35 mouse cellular contexts compared by ENCODE assay signal in genomic region chr13:31863461-31863860, GRCm38 (mm10). TPM values are rescaled to one million over a fixed set of nuclear protein-coding genes. Genes with fewer than 3 reads are reported as not detected.
A peak's percentile ranks its signal among the peaks of the same experiment; 100 is the strongest.
DNase-seq lines count a peak whose midpoint lies in the region; ATAC-seq and TF ChIP-seq lines count a peak whose summit lies in the region.
"Had no signal": no experiment of that assay in that cellular context is flagged by ENCODE, and none has a peak within 500 bp of the region (broad histone marks: within the 10 kb centered on the region; RNA-seq: fewer than 3 reads in every experiment).

No protein-coding gene starts in this region.

- H3K9ac ChIP-seq in forebrain, postnatal 0 days = no peak overlapping the region
- H3K9ac ChIP-seq in forebrain, embryonic 12.5 days = no peak overlapping the region
- no peak overlapping the region for H3K9ac ChIP-seq in stomach, embryonic 16.5 days (ENCODE audit: low read length)
- H3K9ac ChIP-seq in stomach, postnatal 0 days (ENCODE audit: low read length) = no peak overlapping the region
- no peak overlapping the region for H3K9ac ChIP-seq in heart, embryonic 12.5 days
- H3K9ac ChIP-seq: embryonic facial prominence, embryonic 12.5 days; forebrain, embryonic 13.5 days; hindbrain, embryonic 14.5 days; limb, embryonic 13.5 days; liver, embryonic 12.5 days; liver, postnatal 0 days; midbrain, embryonic 12.5 days; neural tube, embryonic 15.5 days had no signal

- WGBS in forebrain, postnatal 0 days = 79% methylated on average over 9 of the region's 9 CpGs
- 80% methylated on average over 9 of the region's 9 CpGs for WGBS in forebrain, embryonic 12.5 days
- WGBS in stomach, embryonic 16.5 days = 48% methylated on average over 9 of the region's 9 CpGs
- 46% methylated on average over 9 of the region's 9 CpGs for WGBS in stomach, postnatal 0 days
- WGBS in embryonic facial prominence, embryonic 10.5 days = 54% methylated on average over 9 of the region's 9 CpGs
- WGBS in heart, embryonic 12.5 days = 49% methylated on average over 9 of the region's 9 CpGs

- H3K4me2 ChIP-seq in forebrain, postnatal 0 days (ENCODE audit: low read depth) = no peak overlapping the region
- no peak overlapping the region for H3K4me2 ChIP-seq in forebrain, embryonic 12.5 days
- no peak overlapping the region for H3K4me2 ChIP-seq in stomach, embryonic 16.5 days (ENCODE audit: low read depth, low read length)
- no peak overlapping the region for H3K4me2 ChIP-seq in stomach, postnatal 0 days (replicated peaks; ENCODE audit: low read depth)
- no peak overlapping the region for H3K4me2 ChIP-seq in heart, embryonic 12.5 days
- H3K4me2 ChIP-seq: embryonic facial prominence, embryonic 12.5 days; forebrain, embryonic 13.5 days; heart, embryonic 11.5 days; hindbrain, embryonic 14.5 days; limb, embryonic 13.5 days; liver, embryonic 12.5 days; midbrain, embryonic 12.5 days; neural tube, embryonic 15.5 days had no signal

- TF ChIP-seq EP300 in stomach, postnatal 0 days (optimal IDR thresholded peaks at IDR 0.05) = no peak

- ATAC-seq in forebrain, postnatal 0 days = peak; percentile 69; the same call in 1 of the 2 replicates
- no peak for ATAC-seq in forebrain, embryonic 12.5 days (ENCODE audit: low FRiP score)
- no peak for ATAC-seq in stomach, embryonic 16.5 days (ENCODE audit: insufficient read depth, low FRiP score)
- no peak for ATAC-seq in stomach, postnatal 0 days (ENCODE audit: low FRiP score, low TSS enrichment)
- no peak for ATAC-seq in heart, embryonic 12.5 days (ENCODE audit: insufficient number of reproducible peaks, low FRiP score)
- ATAC-seq: forebrain, embryonic 13.5 days; inflammation-experienced regulatory T-cells, adult 6 months; liver, embryonic 12.5 days; liver, postnatal 0 days had no signal

- no peak for TF ChIP-seq CTCF in forebrain, postnatal 0 days (IDR thresholded peaks at IDR 0.05; ENCODE audit: low read depth)
- TF ChIP-seq CTCF in stomach, postnatal 0 days (IDR thresholded peaks at IDR 0.05; ENCODE audit: low read depth) = no peak

- no peaks in the 10 kb centered on the region for H3K27me3 ChIP-seq in forebrain, postnatal 0 days (ENCODE audit: insufficient read depth, low read length)
- no peaks in the 10 kb centered on the region for H3K27me3 ChIP-seq in forebrain, embryonic 12.5 days
- H3K27me3 ChIP-seq in stomach, embryonic 16.5 days (ENCODE audit: control insufficient read depth, insufficient read depth, low read length) = no peaks in the 10 kb centered on the region; the same call in 1 of the 2 replicates
- no peaks in the 10 kb centered on the region for H3K27me3 ChIP-seq in stomach, postnatal 0 days (ENCODE audit: control insufficient read depth, insufficient read depth, low read length)
- H3K27me3 ChIP-seq in embryonic facial prominence, embryonic 10.5 days (replicated peaks; ENCODE audit: low read depth, poor library complexity, severe bottlenecking) = peaks cover 44% of the 10 kb centered on the region
- H3K27me3 ChIP-seq in heart, embryonic 12.5 days (replicated peaks) = no peaks in the 10 kb centered on the region
- H3K27me3 ChIP-seq: forebrain, embryonic 13.5 days; liver, embryonic 12.5 days; midbrain, embryonic 12.5 days; neural tube, embryonic 15.5 days had no signal

- H3K4me3 ChIP-seq in forebrain, postnatal 0 days (ENCODE audit: low read depth, low read length) = no peak overlapping the region
- H3K4me3 ChIP-seq in forebrain, embryonic 12.5 days (replicated peaks) = no peak overlapping the region
- H3K4me3 ChIP-seq in stomach, embryonic 16.5 days (replicated peaks; ENCODE audit: low read length) = no peak overlapping the region
- no peak overlapping the region for H3K4me3 ChIP-seq in stomach, postnatal 0 days (ENCODE audit: low read depth, low read length)
- no peak overlapping the region for H3K4me3 ChIP-seq in embryonic facial prominence, embryonic 10.5 days
- no peak overlapping the region for H3K4me3 ChIP-seq in heart, embryonic 12.5 days
- H3K4me3 ChIP-seq: embryonic facial prominence, embryonic 12.5 days; forebrain, embryonic 13.5 days; gastrocnemius, adult 2 months; left cerebral cortex, adult 2 months; limb, embryonic 13.5 days; liver, embryonic 12.5 days; midbrain, embryonic 12.5 days; neural tube, embryonic 15.5 days had no signal

- no peak for DNase-seq in forebrain, postnatal 0 days
- DNase-seq in stomach, postnatal 0 days (ENCODE audit: low spot score) = no peak
- peak; percentile 46 for DNase-seq in embryonic facial prominence, embryonic 10.5 days (ENCODE audit: low spot score)
- no peak for DNase-seq in T-cell, adult 2 months (ENCODE audit: low spot score)
- DNase-seq: adrenal gland, adult 8-10 months; B cell, adult 2 months; cerebellum, adult 11 months; cerebellum, adult 9-10 months; cerebellum, postnatal 36 days; gastrocnemius, adult 2 months; gastrocnemius, postnatal 36 days; heart, adult 18-20 months; heart, postnatal 4 days; kidney, adult 11 months; kidney, postnatal 14 days; liver, postnatal 0 days; lung, postnatal 36 days; retina, postnatal 1 day; right cerebral cortex, postnatal 25 days; spleen, adult 18-20 months; thymus, adult 2 months; thymus, postnatal 36 days had no signal

- H3K36me3 ChIP-seq in forebrain, postnatal 0 days (ENCODE audit: insufficient read depth) = no peaks in the 10 kb centered on the region
- H3K36me3 ChIP-seq in forebrain, embryonic 12.5 days (replicated peaks) = no peaks in the 10 kb centered on the region
- no peaks in the 10 kb centered on the region for H3K36me3 ChIP-seq in stomach, embryonic 16.5 days (ENCODE audit: control insufficient read depth, insufficient read depth, low read length)
- no peaks in the 10 kb centered on the region for H3K36me3 ChIP-seq in stomach, postnatal 0 days (ENCODE audit: control insufficient read depth, insufficient read depth, low read length)
- H3K36me3 ChIP-seq in embryonic facial prominence, embryonic 10.5 days (replicated peaks) = no peaks in the 10 kb centered on the region
- no peaks in the 10 kb centered on the region for H3K36me3 ChIP-seq in heart, embryonic 12.5 days
- H3K36me3 ChIP-seq: embryonic facial prominence, embryonic 12.5 days; limb, embryonic 13.5 days; liver, embryonic 12.5 days; midbrain, embryonic 12.5 days; neural tube, embryonic 15.5 days had no signal

- no peak overlapping the region for H3K27ac ChIP-seq in forebrain, postnatal 0 days (ENCODE audit: low read depth, low read length)
- H3K27ac ChIP-seq in forebrain, embryonic 12.5 days = no peak overlapping the region
- peak overlapping the region; percentile 45; the same call in 1 of the 2 replicates for H3K27ac ChIP-seq in stomach, embryonic 16.5 days (ENCODE audit: low read length)
- no peak overlapping the region for H3K27ac ChIP-seq in stomach, postnatal 0 days (replicated peaks)
- no peak overlapping the region for H3K27ac ChIP-seq in embryonic facial prominence, embryonic 10.5 days (replicated peaks)
- no peak overlapping the region for H3K27ac ChIP-seq in heart, embryonic 12.5 days (ENCODE audit: poor library complexity, severe bottlenecking)
- H3K27ac ChIP-seq: embryonic facial prominence, embryonic 12.5 days; forebrain, embryonic 13.5 days; gastrocnemius, adult 2 months; hindbrain, embryonic 14.5 days; left cerebral cortex, adult 2 months; limb, embryonic 13.5 days; liver, embryonic 12.5 days; midbrain, embryonic 12.5 days; neural tube, embryonic 15.5 days had no signal

- no peaks in the 10 kb centered on the region for H3K4me1 ChIP-seq in forebrain, postnatal 0 days (ENCODE audit: insufficient read depth)
- no peaks in the 10 kb centered on the region for H3K4me1 ChIP-seq in forebrain, embryonic 12.5 days
- no peaks in the 10 kb centered on the region for H3K4me1 ChIP-seq in stomach, embryonic 16.5 days (ENCODE audit: control insufficient read depth, insufficient read depth, low read length)
- no peaks in the 10 kb centered on the region for H3K4me1 ChIP-seq in stomach, postnatal 0 days (replicated peaks; ENCODE audit: control insufficient read depth, insufficient read depth)
- H3K4me1 ChIP-seq in embryonic facial prominence, embryonic 10.5 days = peaks cover 19% of the 10 kb centered on the region
- 0 out of 2 replicates have a peak, but pooled peaks cover 6% of the 10 kb centered on the region for H3K4me1 ChIP-seq in heart, embryonic 12.5 days (replicated peaks)
- H3K4me1 ChIP-seq: forebrain, embryonic 13.5 days; liver, embryonic 12.5 days; midbrain, embryonic 12.5 days; neural tube, embryonic 15.5 days had no signal

- no peaks in the 10 kb centered on the region for H3K9me3 ChIP-seq in forebrain, postnatal 0 days (ENCODE audit: low read length)
- no peaks in the 10 kb centered on the region for H3K9me3 ChIP-seq in forebrain, embryonic 12.5 days
- H3K9me3 ChIP-seq in stomach, embryonic 16.5 days (replicated peaks; ENCODE audit: control insufficient read depth, low read length) = no peaks in the 10 kb centered on the region
- H3K9me3 ChIP-seq in stomach, postnatal 0 days (ENCODE audit: control insufficient read depth, low read length) = no peaks in the 10 kb centered on the region
- H3K9me3 ChIP-seq in embryonic facial prominence, embryonic 10.5 days = no peaks in the 10 kb centered on the region
- no peaks in the 10 kb centered on the region for H3K9me3 ChIP-seq in heart, embryonic 12.5 days (replicated peaks)
- H3K9me3 ChIP-seq: embryonic facial prominence, embryonic 12.5 days; forebrain, embryonic 13.5 days; limb, embryonic 13.5 days; liver, embryonic 12.5 days; midbrain, embryonic 12.5 days; neural tube, embryonic 15.5 days had no signal

RNA-seq across cellular contexts. Expression of gene Foxc1, which starts 57.0 kb away (rescaled TPM):
- total RNA-seq in forebrain, postnatal 0 days (2014; rRNA removed) = 9.4 and 15.6 TPM in 2 replicates
- polyA plus RNA-seq in forebrain, postnatal 0 days (2015; fragmentation: Nextera tagmentation; extraction: Ambion mirVana) = 1.9 and 2.3 TPM in 2 replicates
- 2.7 and 5.0 TPM in 2 replicates for polyA plus RNA-seq in forebrain, embryonic 12.5 days (2016; fragmentation: Nextera tagmentation; extraction: Ambion mirVana)
- 0.12 and 0.14 TPM in 2 replicates for polyA plus RNA-seq in stomach, embryonic 16.5 days (2015; fragmentation: Nextera tagmentation; extraction: Ambion mirVana)
- polyA plus RNA-seq in stomach, postnatal 0 days (2015; fragmentation: Nextera tagmentation; extraction: Ambion mirVana) = 0.13 and 0.15 TPM in 2 replicates
- polyA plus RNA-seq in embryonic facial prominence, embryonic 10.5 days (2016; fragmentation: Nextera tagmentation; extraction: Ambion mirVana) = 3.3 and 4.1 TPM in 2 replicates
- 5.4 and 6.4 TPM in 2 replicates for polyA plus RNA-seq in heart, embryonic 12.5 days (2016; fragmentation: Nextera tagmentation; extraction: Ambion mirVana)
- polyA plus RNA-seq: inflammation-experienced regulatory T-cells, adult 6 months; liver, postnatal 0 days had no signal
